Comparison of ENCODE assay signal across 25 mouse cellular contexts in genomic region chr1:174665116-174665515, GRCm38 (mm10).
DNase-seq lines count a peak whose midpoint lies in the region; ATAC-seq and TF ChIP-seq lines count a peak whose summit lies in the region.
"Had no signal": no experiment of that assay in that cellular context is flagged by ENCODE, and none has a peak within 500 bp of the region (broad histone marks: within the 10 kb centered on the region; RNA-seq: fewer than 3 reads in every experiment).

No protein-coding gene starts in this region.

- ATAC-seq in limb, embryonic 13.5 days (ENCODE audit: low FRiP score, low read depth) = 0 out of 2 replicates have a peak, but pooled peaks have one; percentile 26
- ATAC-seq in limb, embryonic 14.5 days (ENCODE audit: low FRiP score, low read depth) = no peak
- ATAC-seq in hindbrain, postnatal 0 days = no peak
- ATAC-seq: forebrain, embryonic 16.5 days; intestine, embryonic 15.5 days; Patski had no signal

- no peak overlapping the region for H3K27ac ChIP-seq in limb, embryonic 13.5 days
- H3K27ac ChIP-seq in limb, embryonic 10.5 days = no peak overlapping the region
- H3K27ac ChIP-seq in limb, embryonic 14.5 days (replicated peaks; ENCODE audit: low read depth, low read length) = no peak overlapping the region
- no peak overlapping the region for H3K27ac ChIP-seq in hindbrain, postnatal 0 days
- H3K27ac ChIP-seq: forebrain, embryonic 12.5 days; gastrocnemius, adult 2 months; hindbrain, embryonic 12.5 days; hindbrain, embryonic 15.5 days; intestine, embryonic 15.5 days had no signal

- TF ChIP-seq POLR2A in limb, embryonic 14.5 days (IDR thresholded peaks at IDR 0.05; ENCODE audit: borderline replicate concordance, extremely low read depth, insufficient read depth, insufficient read length) = no peak

- no peak overlapping the region for H3K4me3 ChIP-seq in limb, embryonic 13.5 days
- H3K4me3 ChIP-seq in limb, embryonic 10.5 days = no peak overlapping the region
- H3K4me3 ChIP-seq in limb, embryonic 14.5 days (replicated peaks; ENCODE audit: low read length) = no peak overlapping the region
- no peak overlapping the region for H3K4me3 ChIP-seq in hindbrain, postnatal 0 days (ENCODE audit: low read length)
- H3K4me3 ChIP-seq: erythroblast, embryonic 14.5 days; forebrain, embryonic 12.5 days; gastrocnemius, adult 2 months; hindbrain, embryonic 12.5 days; hindbrain, embryonic 15.5 days; intestine, embryonic 15.5 days had no signal

- H3K4me2 ChIP-seq in limb, embryonic 13.5 days (replicated peaks) = no peak overlapping the region
- H3K4me2 ChIP-seq in limb, embryonic 14.5 days (replicated peaks; ENCODE audit: low read depth, low read length, severe bottlenecking) = no peak overlapping the region
- H3K4me2 ChIP-seq in hindbrain, postnatal 0 days (ENCODE audit: low read depth, low read length) = no peak overlapping the region
- H3K4me2 ChIP-seq: forebrain, embryonic 12.5 days; heart, embryonic 11.5 days; hindbrain, embryonic 12.5 days; hindbrain, embryonic 15.5 days; intestine, embryonic 15.5 days had no signal

- TF ChIP-seq CTCF in hindbrain, postnatal 0 days (IDR thresholded peaks at IDR 0.05; ENCODE audit: low read depth) = no peak

- no peaks in the 10 kb centered on the region for H3K9me3 ChIP-seq in limb, embryonic 13.5 days
- no peaks in the 10 kb centered on the region for H3K9me3 ChIP-seq in limb, embryonic 10.5 days (replicated peaks)
- no peaks in the 10 kb centered on the region for H3K9me3 ChIP-seq in limb, embryonic 14.5 days (ENCODE audit: control insufficient read depth, low read length)
- H3K9me3 ChIP-seq in hindbrain, postnatal 0 days (ENCODE audit: low read length) = no peaks in the 10 kb centered on the region
- H3K9me3 ChIP-seq: forebrain, embryonic 12.5 days; hindbrain, embryonic 12.5 days; hindbrain, embryonic 15.5 days; intestine, embryonic 15.5 days had no signal

- DNase-seq in cerebellum, adult 9-10 months = peak; percentile 9
- no peak for DNase-seq in cerebellum, postnatal 25 days
- no peak for DNase-seq in limb, embryonic 10.5 days (ENCODE audit: low spot score)
- peak; percentile 28 for DNase-seq in brain, adult 2 months (ENCODE audit: low read depth, low spot score)
- DNase-seq in limb, embryonic 14.5 days (ENCODE audit: low spot score) = peak; percentile 62
- DNase-seq in thymus, postnatal 36 days = no peak
- DNase-seq in hindbrain, postnatal 0 days (ENCODE audit: low spot score) = no peak
- DNase-seq: adrenal gland, adult 2 months; adrenal gland, postnatal 14 days; cerebellum, adult 18-20 months; cerebellum, adult 9-11 months; cerebellum, postnatal 36 days; embryo, embryonic 11 days; gastrocnemius, adult 2 months; gastrocnemius, postnatal 14 days; heart, adult 11 months had no signal

- no peaks in the 10 kb centered on the region for H3K36me3 ChIP-seq in limb, embryonic 13.5 days
- H3K36me3 ChIP-seq in limb, embryonic 10.5 days = no peaks in the 10 kb centered on the region
- no peaks in the 10 kb centered on the region for H3K36me3 ChIP-seq in limb, embryonic 14.5 days (ENCODE audit: control insufficient read depth, insufficient read depth, low read length)
- no peaks in the 10 kb centered on the region for H3K36me3 ChIP-seq in hindbrain, postnatal 0 days (ENCODE audit: insufficient read depth, low read length)
- H3K36me3 ChIP-seq: forebrain, embryonic 12.5 days; hindbrain, embryonic 12.5 days; hindbrain, embryonic 15.5 days; intestine, embryonic 15.5 days had no signal

- H3K27me3 ChIP-seq in limb, embryonic 13.5 days = no peaks in the 10 kb centered on the region
- no peaks in the 10 kb centered on the region for H3K27me3 ChIP-seq in limb, embryonic 10.5 days (ENCODE audit: low read depth, poor library complexity, severe bottlenecking)
- H3K27me3 ChIP-seq in limb, embryonic 14.5 days (ENCODE audit: control insufficient read depth, insufficient read depth, low read length) = no peaks in the 10 kb centered on the region
- no peaks in the 10 kb centered on the region for H3K27me3 ChIP-seq in hindbrain, postnatal 0 days (ENCODE audit: insufficient read depth, low read length)
- H3K27me3 ChIP-seq: forebrain, embryonic 12.5 days; hindbrain, embryonic 12.5 days; hindbrain, embryonic 15.5 days; intestine, embryonic 15.5 days; Patski had no signal

- H3K9ac ChIP-seq in limb, embryonic 13.5 days = no peak overlapping the region
- H3K9ac ChIP-seq in limb, embryonic 14.5 days (ENCODE audit: low read depth, low read length, severe bottlenecking) = no peak overlapping the region
- H3K9ac ChIP-seq in hindbrain, postnatal 0 days (replicated peaks; ENCODE audit: low read length) = no peak overlapping the region
- H3K9ac ChIP-seq: forebrain, embryonic 12.5 days; hindbrain, embryonic 12.5 days; hindbrain, embryonic 15.5 days; intestine, embryonic 15.5 days had no signal

- 0 out of 2 replicates have a peak, but pooled peaks cover 4% of the 10 kb centered on the region for H3K4me1 ChIP-seq in limb, embryonic 13.5 days
- H3K4me1 ChIP-seq in limb, embryonic 10.5 days = no peaks in the 10 kb centered on the region
- no peaks in the 10 kb centered on the region for H3K4me1 ChIP-seq in limb, embryonic 14.5 days (ENCODE audit: control insufficient read depth, insufficient read depth, low read length)
- no peaks in the 10 kb centered on the region for H3K4me1 ChIP-seq in hindbrain, postnatal 0 days (ENCODE audit: insufficient read depth, low read length)
- H3K4me1 ChIP-seq: forebrain, embryonic 12.5 days; hindbrain, embryonic 12.5 days; hindbrain, embryonic 15.5 days; intestine, embryonic 15.5 days had no signal

Comparison
In these comparisons a context has a peak if more than half of its experiments do, and no peak if none do; other contexts are left out.
1. DNase-seq: peak in cerebellum, adult 9-10 months (single experiment), brain, adult 2 months (single experiment) and limb, embryonic 14.5 days (single experiment); none in cerebellum, postnatal 25 days (0 of 2), limb, embryonic 10.5 days (single experiment), thymus, postnatal 36 days (0 of 2) and hindbrain, postnatal 0 days (single experiment).